Mouse (Mus musculus) heart, adult 2 months (tissue): ENCODE measurements around the gene Rpl28. TPM values are rescaled to one million over a fixed set of nuclear protein-coding genes. Genes with fewer than 3 reads are reported as not detected.

ENCODE experiments used
- DNase-seq, 2 experiments: peaks; one replicate each; pipeline ENCODE4 v3.0.0; 2021
- H3K27ac ChIP-seq: fragments of 200-600 bp; 2 replicates; pipeline ENCODE4 v1.8.1; 2022
- H3K27me3 ChIP-seq: fragments of 200-500 bp; 2 replicates; pipeline ENCODE4 v1.6.1; 2012; ENCODE audit warnings: mild to moderate bottlenecking, low read length, inconsistent platforms, mixed read lengths; ENCODE audit not compliant: control insufficient read depth, insufficient read depth
- H3K36me3 ChIP-seq: fragments of 200-500 bp; 2 replicates; pipeline ENCODE4 v1.6.1; 2012; ENCODE audit warnings: low read length, inconsistent platforms; ENCODE audit not compliant: control insufficient read depth, insufficient read depth
- H3K4me1 ChIP-seq: fragments of 200-500 bp; 2 replicates; pipeline ENCODE4 v1.6.1; 2011; ENCODE audit warnings: low read length; ENCODE audit not compliant: control insufficient read depth, insufficient read depth
- H3K4me3 ChIP-seq: fragments of 200-600 bp; 2 replicates; pipeline ENCODE4 v1.8.1; 2022
- H3K79me2 ChIP-seq: fragments of 200-500 bp; replicated peaks from 2 replicates; pipeline ENCODE4 v1.6.1; 2012; ENCODE audit warnings: mild to moderate bottlenecking, inconsistent platforms, low read length, moderate library complexity, mixed read lengths; ENCODE audit not compliant: control insufficient read depth, insufficient read depth
- H3K9ac ChIP-seq: fragments of 200-500 bp; 2 replicates; pipeline ENCODE4 v1.6.1; 2012; ENCODE audit warnings: low read depth, mild to moderate bottlenecking, control low read depth, inconsistent platforms, low read length, mixed read lengths
- CTCF ChIP-seq: fragments of 200-600 bp; IDR thresholded peaks from 2 replicates; pipeline ENCODE4 v1.8.1; 2022; ENCODE audit warnings: antibody characterized with exemption, mild to moderate bottlenecking, moderate library complexity
- EP300 ChIP-seq: fragments of 200-500 bp; IDR thresholded peaks from 2 replicates; pipeline ENCODE4 v1.6.1; 2011; ENCODE audit warnings: low read depth, low read length, control low read depth; ENCODE audit not compliant: insufficient read depth
- POLR2A ChIP-seq: fragments of 200-500 bp; IDR thresholded peaks from 2 replicates; pipeline ENCODE4 v1.6.1; 2011; ENCODE audit warnings: mild to moderate bottlenecking, low read depth, low read length, control low read depth; ENCODE audit not compliant: insufficient read depth
- WGBS: fragments of 180-500 bp; shearing (Covaris S2); methylation state at CpG from one replicate; pipeline ENCODE4 v1.1.7; 2018; 5-methylcytosine and 5-hydroxymethylcytosine counted together
- intact Hi-C: fragments of 180-260 bp; cut with DNase I; formaldehyde crosslinking; loops from one replicate; pipeline ENCODE4 v1.15.1; 2025
- polyA plus RNA-seq: library from polyadenylated mRNA; depleted of rRNA; stranded (reverse); fragments of >200 nt; gene quantifications from 2 replicates; pipeline ENCODE4 v1.2.3, GENCODE M21; 2012; rRNA removed
- total RNA-seq, 2 experiments: library from RNA; stranded (reverse); gene quantifications; 2 replicates each; pipeline ENCODE4 v1.2.3; 2021

Rpl28 gene
- total and polyA plus RNA-seq, 3 experiments: 202 to 575 (median 492) TPM

- intact Hi-C loops: no loop called here
Measured at GRCm38 (mm10) chr7:4844245-4844916, 51.7 kb downstream of the Rpl28 start, which contains the start of gene Shisa7. Shisa7 (minus strand) TSS chr7:4844696.

More at GRCm38 (mm10) chr7:4844245-4844916, 51.7 kb downstream of the Rpl28 start, which contains the start of gene Shisa7:
- H3K36me3 ChIP-seq: no peaks in the 10 kb centered on the region
- H3K4me1 ChIP-seq: no peaks in the 10 kb centered on the region
- no peaks in the 10 kb centered on the region for H3K79me2 ChIP-seq
- no peak for TF ChIP-seq CTCF
- no peak for TF ChIP-seq EP300
- TF ChIP-seq POLR2A: no peak
- peaks cover 12% of the 10 kb centered on the region for H3K27me3 ChIP-seq
- DNase-seq: no peak
- 3% methylated on average over 40 of the region's 41 CpGs for WGBS
- no peak within 1 kb of the TSS for H3K9ac ChIP-seq
- no peak within 1 kb of the TSS for H3K4me3 ChIP-seq
- H3K27ac ChIP-seq: no peak within 1 kb of the TSS

Other genes starting within 250 kb of the Rpl28 start
Only the 30 nearest of the 31 such genes appear.
- under 1 TPM; 0.39 to 0.86 TPM for gene Syt5, start 245.3 kb upstream of the Rpl28 start, total RNA-seq
- gene Syt5, start 245.3 kb upstream of the Rpl28 start, polyA plus RNA-seq: 0.79 and 2.4 TPM in 2 replicates
- gene Ptprh, start 188.8 kb upstream of the Rpl28 start, total RNA-seq: not detected
- gene Ptprh, start 188.8 kb upstream of the Rpl28 start, polyA plus RNA-seq: 0.03 and 0.06 TPM in 2 replicates
- gene Tmem86b, start 161.5 kb upstream of the Rpl28 start, total RNA-seq: 1 to 10 TPM; 4.2 to 5.3 TPM
- gene Tmem86b, start 161.5 kb upstream of the Rpl28 start, polyA plus RNA-seq: 12.8 and 19.2 TPM in 2 replicates
- 10 to 100 TPM; 67.6 to 71.9 TPM for gene Ppp6r1, start 133.9 kb upstream of the Rpl28 start, total RNA-seq
- gene Ppp6r1, start 133.9 kb upstream of the Rpl28 start, polyA plus RNA-seq: 67.1 and 89.9 TPM in 2 replicates
- gene Hspbp1, start 107.8 kb upstream of the Rpl28 start, total RNA-seq: 10 to 100 TPM; 31.9 to 35.0 TPM
- 27.0 and 29.7 TPM in 2 replicates for gene Hspbp1, start 107.8 kb upstream of the Rpl28 start, polyA plus RNA-seq
- 1 to 10 TPM in 1 of 2 experiments, under 1 TPM in 1; 0.89 to 1.5 TPM for gene Brsk1, start 102.3 kb upstream of the Rpl28 start, total RNA-seq
- 1.7 and 2.2 TPM in 2 replicates for gene Brsk1, start 102.3 kb upstream of the Rpl28 start, polyA plus RNA-seq
- gene Tmem150b, start 67.6 kb upstream of the Rpl28 start, total RNA-seq: not detected
- gene Tmem150b, start 67.6 kb upstream of the Rpl28 start, polyA plus RNA-seq: 0.16 and 0.59 TPM in 2 replicates
- gene Kmt5c, start 52.8 kb upstream of the Rpl28 start, total RNA-seq: 10 to 100 TPM in 1 of 2 experiments, 1 to 10 TPM in 1; 8.5 to 11.2 TPM
- 36.4 and 38.5 TPM in 2 replicates for gene Kmt5c, start 52.8 kb upstream of the Rpl28 start, polyA plus RNA-seq
- gene Cox6b2, start 39.8 kb upstream of the Rpl28 start, total RNA-seq: 1 to 10 TPM; 1.7 to 3.5 TPM
- gene Cox6b2, start 39.8 kb upstream of the Rpl28 start, polyA plus RNA-seq: 7.7 and 8.6 TPM in 2 replicates
- not detected for gene Fam71e2, start 21.6 kb upstream of the Rpl28 start, total RNA-seq
- gene Fam71e2, start 21.6 kb upstream of the Rpl28 start, polyA plus RNA-seq: 0.09 and 0.35 TPM in 2 replicates
- not detected for gene Il11, start 10.0 kb upstream of the Rpl28 start, total RNA-seq
- 0.15 TPM in 1 of 2 replicates, not detected in the other for gene Il11, start 10.0 kb upstream of the Rpl28 start, polyA plus RNA-seq
- not detected for gene Tmem190, start 9.9 kb upstream of the Rpl28 start, total RNA-seq
- gene Tmem190, start 9.9 kb upstream of the Rpl28 start, polyA plus RNA-seq: 0.29 TPM in 1 of 2 replicates, not detected in the other
- gene Tmem238, start 3.2 kb upstream of the Rpl28 start, total RNA-seq: 1 to 10 TPM; 5.3 to 5.4 TPM
- gene Tmem238, start 3.2 kb upstream of the Rpl28 start, polyA plus RNA-seq: 2.2 and 4.3 TPM in 2 replicates
- gene Ube2s, start 19.7 kb downstream of the Rpl28 start, total RNA-seq: 10 to 100 TPM; 85.1 to 99.1 TPM
- 167 and 265 TPM in 2 replicates for gene Ube2s, start 19.7 kb downstream of the Rpl28 start, polyA plus RNA-seq
- under 1 TPM in 1 of 2 experiments, not detected in 1; 0.07 TPM for gene Shisa7, start 51.8 kb downstream of the Rpl28 start, total RNA-seq
- gene Shisa7, start 51.8 kb downstream of the Rpl28 start, polyA plus RNA-seq: 0.09 and 0.12 TPM in 2 replicates
- 1 to 10 TPM; 3.5 to 3.8 TPM for gene Isoc2b, start 77.4 kb downstream of the Rpl28 start, total RNA-seq
- gene Isoc2b, start 77.4 kb downstream of the Rpl28 start, polyA plus RNA-seq: 10.0 and 10.3 TPM in 2 replicates
- 10 to 100 TPM; 48.9 to 55.5 TPM for gene Isoc2a, start 84.3 kb downstream of the Rpl28 start, total RNA-seq
- gene Isoc2a, start 84.3 kb downstream of the Rpl28 start, polyA plus RNA-seq: 29.3 and 30.6 TPM in 2 replicates
- under 1 TPM in 1 of 2 experiments, not detected in 1; 0.18 TPM for gene Gm36210, start 113.6 kb downstream of the Rpl28 start, total RNA-seq
- 0.20 and 0.29 TPM in 2 replicates for gene Gm36210, start 113.6 kb downstream of the Rpl28 start, polyA plus RNA-seq
- gene Zfp628, start 122.3 kb downstream of the Rpl28 start, total RNA-seq: 1 to 10 TPM; 6.8 to 9.4 TPM
- gene Zfp628, start 122.3 kb downstream of the Rpl28 start, polyA plus RNA-seq: 6.1 and 7.5 TPM in 2 replicates
- 1 to 10 TPM; 5.6 to 5.8 TPM for gene Nat14, start 129.2 kb downstream of the Rpl28 start, total RNA-seq
- gene Nat14, start 129.2 kb downstream of the Rpl28 start, polyA plus RNA-seq: 3.5 TPM in 2 replicates
- gene Ssc5d, start 132.9 kb downstream of the Rpl28 start, total RNA-seq: 1 to 10 TPM; 1.7 to 2.9 TPM
- 5.9 and 6.4 TPM in 2 replicates for gene Ssc5d, start 132.9 kb downstream of the Rpl28 start, polyA plus RNA-seq
- 10 to 100 TPM; 26.5 to 35.6 TPM for gene Sbk2, start 171.5 kb downstream of the Rpl28 start, total RNA-seq
- gene Sbk2, start 171.5 kb downstream of the Rpl28 start, polyA plus RNA-seq: 85.0 and 119 TPM in 2 replicates
- 10 to 100 TPM; 39.4 to 46.1 TPM for gene Sbk3, start 178.3 kb downstream of the Rpl28 start, total RNA-seq
- gene Sbk3, start 178.3 kb downstream of the Rpl28 start, polyA plus RNA-seq: 66.1 and 72.5 TPM in 2 replicates
- gene Zfp579, start 203.3 kb downstream of the Rpl28 start, total RNA-seq: 10 to 100 TPM; 12.3 to 14.0 TPM
- 51.8 and 70.2 TPM in 2 replicates for gene Zfp579, start 203.3 kb downstream of the Rpl28 start, polyA plus RNA-seq
- gene Zfp524, start 221.5 kb downstream of the Rpl28 start, total RNA-seq: 1 to 10 TPM; 8.7 to 9.2 TPM
- 14.7 and 17.7 TPM in 2 replicates for gene Zfp524, start 221.5 kb downstream of the Rpl28 start, polyA plus RNA-seq
- gene Fiz1, start 221.8 kb downstream of the Rpl28 start, total RNA-seq: 10 to 100 TPM; 17.9 to 20.4 TPM
- 18.2 and 20.4 TPM in 2 replicates for gene Fiz1, start 221.8 kb downstream of the Rpl28 start, polyA plus RNA-seq
- not detected for gene Gm44973, start 222.6 kb downstream of the Rpl28 start, total RNA-seq
- not detected in 2 replicates for gene Gm44973, start 222.6 kb downstream of the Rpl28 start, polyA plus RNA-seq
- gene Zfp865, start 227.5 kb downstream of the Rpl28 start, total RNA-seq: 10 to 100 TPM; 13.8 to 13.9 TPM
- 13.5 and 16.9 TPM in 2 replicates for gene Zfp865, start 227.5 kb downstream of the Rpl28 start, polyA plus RNA-seq
- under 1 TPM in 1 of 2 experiments, not detected in 1; 0.25 TPM for gene Ccdc106, start 227.7 kb downstream of the Rpl28 start, total RNA-seq
- gene Ccdc106, start 227.7 kb downstream of the Rpl28 start, polyA plus RNA-seq: 0.53 TPM in 1 of 2 replicates, not detected in the other
- not detected for gene 4632433K11Rik, start 241.2 kb downstream of the Rpl28 start, total RNA-seq
- gene 4632433K11Rik, start 241.2 kb downstream of the Rpl28 start, polyA plus RNA-seq: not detected in 2 replicates